Comparison of ENCODE assay signal across 21 mouse cellular contexts in genomic region chr5:119710756-119711155, GRCm38 (mm10). TPM values are rescaled to one million over a fixed set of nuclear protein-coding genes. Genes with fewer than 3 reads are reported as not detected.
DNase-seq lines count a peak whose midpoint lies in the region; ATAC-seq and TF ChIP-seq lines count a peak whose summit lies in the region.
"Had no signal": no experiment of that assay in that cellular context is flagged by ENCODE, and none has a peak within 500 bp of the region (broad histone marks: within the 10 kb centered on the region; RNA-seq: fewer than 3 reads in every experiment).

No protein-coding gene starts in this region.

- ATAC-seq in forebrain, postnatal 0 days: no peak
- ATAC-seq in forebrain, embryonic 14.5 days: no peak
- no peak for ATAC-seq in limb, embryonic 11.5 days (ENCODE audit: insufficient number of reproducible peaks, low FRiP score, low TSS enrichment, low read depth)
- ATAC-seq in embryonic facial prominence, embryonic 14.5 days (ENCODE audit: low read depth): no peak
- ATAC-seq: intestine, embryonic 15.5 days; midbrain, embryonic 13.5 days had no signal

- no peaks in the 10 kb centered on the region for H3K36me3 ChIP-seq in forebrain, postnatal 0 days (ENCODE audit: insufficient read depth)
- no peaks in the 10 kb centered on the region for H3K36me3 ChIP-seq in forebrain, embryonic 14.5 days (ENCODE audit: control insufficient read depth, insufficient read depth, low read length)
- no peaks in the 10 kb centered on the region for H3K36me3 ChIP-seq in limb, embryonic 11.5 days (ENCODE audit: control insufficient read depth, insufficient read depth, low read length)
- no peaks in the 10 kb centered on the region for H3K36me3 ChIP-seq in limb, embryonic 10.5 days
- H3K36me3 ChIP-seq in embryonic facial prominence, embryonic 14.5 days (ENCODE audit: control insufficient read depth, insufficient read depth, low read length): no peaks in the 10 kb centered on the region
- H3K36me3 ChIP-seq: embryonic facial prominence, embryonic 13.5 days; forebrain, embryonic 12.5 days; intestine, embryonic 15.5 days; midbrain, embryonic 13.5 days; neural tube, embryonic 12.5 days had no signal

- no peak overlapping the region for H3K27ac ChIP-seq in forebrain, postnatal 0 days (ENCODE audit: low read depth, low read length)
- no peak overlapping the region for H3K27ac ChIP-seq in forebrain, embryonic 14.5 days (ENCODE audit: low read depth, low read length)
- no peak overlapping the region for H3K27ac ChIP-seq in limb, embryonic 11.5 days (replicated peaks; ENCODE audit: low read depth, low read length)
- H3K27ac ChIP-seq in limb, embryonic 10.5 days: no peak overlapping the region
- no peak overlapping the region for H3K27ac ChIP-seq in embryonic facial prominence, embryonic 14.5 days (replicated peaks; ENCODE audit: low read depth, low read length)
- H3K27ac ChIP-seq: embryonic facial prominence, embryonic 13.5 days; forebrain, embryonic 12.5 days; intestine, embryonic 15.5 days; midbrain, embryonic 13.5 days; neural tube, embryonic 12.5 days had no signal

- peaks cover 53% of the 10 kb centered on the region for H3K27me3 ChIP-seq in forebrain, postnatal 0 days (ENCODE audit: insufficient read depth, low read length)
- H3K27me3 ChIP-seq in forebrain, embryonic 14.5 days (replicated peaks; ENCODE audit: control insufficient read depth, insufficient read depth, low read length): peaks cover 49% of the 10 kb centered on the region
- peaks cover 28% of the 10 kb centered on the region for H3K27me3 ChIP-seq in limb, embryonic 11.5 days (ENCODE audit: control insufficient read depth, insufficient read depth, low read length)
- peaks cover 65% of the 10 kb centered on the region for H3K27me3 ChIP-seq in limb, embryonic 10.5 days (ENCODE audit: low read depth, poor library complexity, severe bottlenecking)
- peaks cover 33% of the 10 kb centered on the region for H3K27me3 ChIP-seq in embryonic facial prominence, embryonic 14.5 days (replicated peaks; ENCODE audit: control insufficient read depth, insufficient read depth, low read length)

- 0 out of 2 replicates have a peak, but pooled peaks have one; percentile 17 for TF ChIP-seq CTCF in forebrain, postnatal 0 days (IDR thresholded peaks at IDR 0.05; ENCODE audit: low read depth)

- H3K9me3 ChIP-seq in forebrain, postnatal 0 days (ENCODE audit: low read length): no peaks in the 10 kb centered on the region
- H3K9me3 ChIP-seq in forebrain, embryonic 14.5 days (replicated peaks; ENCODE audit: control insufficient read depth, low read length): no peaks in the 10 kb centered on the region; the same call in 1 of the 2 replicates
- H3K9me3 ChIP-seq in limb, embryonic 11.5 days (ENCODE audit: control insufficient read depth, low read length): no peaks in the 10 kb centered on the region; the same call in 1 of the 2 replicates
- H3K9me3 ChIP-seq in limb, embryonic 10.5 days (replicated peaks): no peaks in the 10 kb centered on the region
- 0 out of 2 replicates have a peak, but pooled peaks cover 2% of the 10 kb centered on the region for H3K9me3 ChIP-seq in embryonic facial prominence, embryonic 14.5 days (ENCODE audit: control insufficient read depth, low read length)
- H3K9me3 ChIP-seq: embryonic facial prominence, embryonic 13.5 days; forebrain, embryonic 12.5 days; intestine, embryonic 15.5 days; midbrain, embryonic 13.5 days had no signal

- H3K9ac ChIP-seq in forebrain, postnatal 0 days: no peak overlapping the region
- no peak overlapping the region for H3K9ac ChIP-seq in forebrain, embryonic 14.5 days (ENCODE audit: low read length)
- no peak overlapping the region for H3K9ac ChIP-seq in limb, embryonic 11.5 days (ENCODE audit: low read length)
- H3K9ac ChIP-seq in embryonic facial prominence, embryonic 14.5 days (ENCODE audit: low read depth, low read length): no peak overlapping the region
- H3K9ac ChIP-seq: embryonic facial prominence, embryonic 13.5 days; forebrain, embryonic 12.5 days; intestine, embryonic 15.5 days; midbrain, embryonic 13.5 days; neural tube, embryonic 12.5 days had no signal

- H3K4me2 ChIP-seq in forebrain, postnatal 0 days (ENCODE audit: low read depth): no peak overlapping the region
- H3K4me2 ChIP-seq in forebrain, embryonic 14.5 days (ENCODE audit: low read length): no peak overlapping the region
- no peak overlapping the region for H3K4me2 ChIP-seq in limb, embryonic 11.5 days (ENCODE audit: low read depth, severe bottlenecking)
- no peak overlapping the region for H3K4me2 ChIP-seq in embryonic facial prominence, embryonic 14.5 days (ENCODE audit: low read depth, low read length)
- H3K4me2 ChIP-seq: forebrain, embryonic 12.5 days; intestine, embryonic 15.5 days; liver, embryonic 11.5 days; midbrain, embryonic 13.5 days; neural tube, embryonic 12.5 days had no signal

- 12% methylated on average over 7 of the region's 7 CpGs for WGBS in forebrain, postnatal 0 days
- 12% methylated on average over 7 of the region's 7 CpGs for WGBS in forebrain, embryonic 14.5 days
- 29% methylated on average over 7 of the region's 7 CpGs for WGBS in limb, embryonic 11.5 days
- WGBS in limb, embryonic 10.5 days: 26% methylated on average over 7 of the region's 7 CpGs
- 24% methylated on average over 7 of the region's 7 CpGs for WGBS in embryonic facial prominence, embryonic 14.5 days

- no peak for DNase-seq in forebrain, postnatal 0 days
- no peak for DNase-seq in forebrain, embryonic 14.5 days (ENCODE audit: low spot score)
- DNase-seq in limb, embryonic 11.5 days (ENCODE audit: low spot score): peak; percentile 59
- no peak for DNase-seq in limb, embryonic 10.5 days (ENCODE audit: low spot score)
- peak; percentile 87 for DNase-seq in R1 (ENCODE audit: low read depth, low spot score)
- peak; percentile 27 for DNase-seq in embryonic facial prominence, embryonic 14.5 days (ENCODE audit: low spot score)
- DNase-seq in spleen, postnatal 14 days (ENCODE audit: low spot score in 2 of 2): no peak
- DNase-seq: B cell, adult 2 months; cerebellum, adult 8-10 months; heart, postnatal 14 days; kidney, postnatal 36 days; lung, postnatal 36 days; spleen, adult 18-20 months; thymus, postnatal 4 days had no signal

- no peak overlapping the region for H3K4me3 ChIP-seq in forebrain, postnatal 0 days (ENCODE audit: low read depth, low read length)
- no peak overlapping the region for H3K4me3 ChIP-seq in forebrain, embryonic 14.5 days (ENCODE audit: low read depth, low read length)
- no peak overlapping the region for H3K4me3 ChIP-seq in limb, embryonic 11.5 days (ENCODE audit: low read depth, low read length)
- H3K4me3 ChIP-seq in limb, embryonic 10.5 days: no peak overlapping the region
- no peak overlapping the region for H3K4me3 ChIP-seq in embryonic facial prominence, embryonic 14.5 days (ENCODE audit: low read depth, low read length)
- H3K4me3 ChIP-seq: embryonic facial prominence, embryonic 13.5 days; forebrain, embryonic 12.5 days; intestine, embryonic 15.5 days; midbrain, embryonic 13.5 days; neural tube, embryonic 12.5 days had no signal

- H3K4me1 ChIP-seq in forebrain, postnatal 0 days (ENCODE audit: insufficient read depth): no peaks in the 10 kb centered on the region
- peaks cover 4% of the 10 kb centered on the region; the same call in 1 of the 2 replicates for H3K4me1 ChIP-seq in forebrain, embryonic 14.5 days (ENCODE audit: control insufficient read depth, insufficient read depth, low read length)
- 0 out of 2 replicates have a peak, but pooled peaks cover 2% of the 10 kb centered on the region for H3K4me1 ChIP-seq in limb, embryonic 11.5 days (ENCODE audit: control insufficient read depth, insufficient read depth, low read length)
- H3K4me1 ChIP-seq in limb, embryonic 10.5 days: peaks cover 17% of the 10 kb centered on the region
- peaks cover 5% of the 10 kb centered on the region; the same call in 1 of the 2 replicates for H3K4me1 ChIP-seq in embryonic facial prominence, embryonic 14.5 days (ENCODE audit: control insufficient read depth, insufficient read depth, low read length)

RNA-seq across cellular contexts. Expression of gene Tbx3, which starts 40.3 kb away (rescaled TPM):
- 1.5 and 2.9 TPM in 2 replicates for total RNA-seq in forebrain, postnatal 0 days (2014; rRNA removed)
- 1.2 and 1.7 TPM in 2 replicates for polyA plus RNA-seq in forebrain, postnatal 0 days (2015; fragmentation: Nextera tagmentation; extraction: Ambion mirVana)
- polyA plus RNA-seq in forebrain, embryonic 14.5 days (2014; fragmentation: Nextera tagmentation; extraction: Ambion mirVana): 1.7 and 2.8 TPM in 2 replicates
- polyA plus RNA-seq in limb, embryonic 11.5 days (2014; fragmentation: Nextera tagmentation; extraction: Ambion mirVana): 42.6 and 52.2 TPM in 2 replicates
- polyA plus RNA-seq in limb, embryonic 10.5 days (2016; fragmentation: Nextera tagmentation; extraction: Ambion mirVana): 50.1 and 55.3 TPM in 2 replicates
- polyA plus RNA-seq in embryonic facial prominence, embryonic 14.5 days (2014; fragmentation: Nextera tagmentation; extraction: Ambion mirVana): 22.6 and 31.5 TPM in 2 replicates
- total RNA-seq: MEL had no signal

Comparison
In these comparisons a context has a peak if more than half of its experiments do, and no peak if none do; other contexts are left out.
1. DNase-seq: peak in limb, embryonic 11.5 days (single experiment), R1 (single experiment) and embryonic facial prominence, embryonic 14.5 days (single experiment); none in forebrain, postnatal 0 days (single experiment), forebrain, embryonic 14.5 days (single experiment), limb, embryonic 10.5 days (single experiment) and spleen, postnatal 14 days (0 of 2).